In genomic region chr6:138421191-138421613, GRCm38 (mm10) we compare ENCODE assay signal across 8 mouse cellular contexts.
DNase-seq lines count a peak whose midpoint lies in the region.

No protein-coding gene starts in this region.

- WGBS in heart, embryonic 10.5 days, result 5% methylated on average over 14 of the region's 14 CpGs
- 0% methylated on average over 14 of the region's 14 CpGs for WGBS in midbrain, embryonic 10.5 days

- peaks cover 13% of the 10 kb centered on the region for H3K27me3 ChIP-seq in heart, embryonic 10.5 days (ENCODE audit: insufficient read depth, poor library complexity, severe bottlenecking)
- peaks cover 11% of the 10 kb centered on the region for H3K27me3 ChIP-seq in midbrain, embryonic 10.5 days (ENCODE audit: low read depth, poor library complexity, severe bottlenecking)

- H3K27ac ChIP-seq in heart, embryonic 10.5 days, result peak overlapping the region; percentile 36; the same call in 1 of the 2 replicates
- peak overlapping the region; percentile 91 for H3K27ac ChIP-seq in midbrain, embryonic 10.5 days (replicated peaks)

- H3K36me3 ChIP-seq in heart, embryonic 10.5 days, result no peaks in the 10 kb centered on the region
- peaks cover 3% of the 10 kb centered on the region for H3K36me3 ChIP-seq in midbrain, embryonic 10.5 days

- H3K4me3 ChIP-seq in heart, embryonic 10.5 days, result peak overlapping the region; percentile 61
- H3K4me3 ChIP-seq in midbrain, embryonic 10.5 days, result peak overlapping the region; percentile 59

- DNase-seq in heart, embryonic 10.5 days (ENCODE audit: low spot score), result no peak
- DNase-seq in heart, postnatal 4 days, result no peak
- DNase-seq in MN1 (ENCODE audit: low spot score), result peak; percentile 36
- peak; percentile 61 for DNase-seq in forelimb bud, embryonic 11.5 days (ENCODE audit: low read depth, low spot score)
- peak; percentile 63 for DNase-seq in midbrain, embryonic 10.5 days (ENCODE audit: low spot score)
- DNase-seq in urinary bladder, postnatal 36 days (ENCODE audit: low spot score in 2 of 2), result no peak
- DNase-seq in thymus, postnatal 36 days, result no peak
- no peak for DNase-seq in spleen, postnatal 10 days (ENCODE audit: low spot score in 2 of 2)

- no peaks in the 10 kb centered on the region for H3K9me3 ChIP-seq in heart, embryonic 10.5 days
- no peaks in the 10 kb centered on the region for H3K9me3 ChIP-seq in midbrain, embryonic 10.5 days (replicated peaks)

- H3K4me1 ChIP-seq in heart, embryonic 10.5 days, result peaks cover 17% of the 10 kb centered on the region
- peaks cover 57% of the 10 kb centered on the region for H3K4me1 ChIP-seq in midbrain, embryonic 10.5 days

Comparison
In these comparisons a context has a peak if more than half of its experiments do, and no peak if none do; other contexts are left out.
1. DNase-seq: peak in MN1 (single experiment), forelimb bud, embryonic 11.5 days (single experiment) and midbrain, embryonic 10.5 days (single experiment); none in heart, embryonic 10.5 days (single experiment), heart, postnatal 4 days (single experiment), urinary bladder, postnatal 36 days (0 of 2), thymus, postnatal 36 days (0 of 2) and spleen, postnatal 10 days (0 of 2).